Mouse (Mus musculus) ES-E14 (cell line): Measurements from ENCODE around the gene Myo3b.

ENCODE experiments used
- HCFC1 ChIP-seq: IDR thresholded peaks from 2 replicates; pipeline ENCODE4 v1.6.1; 2012; ENCODE audit warnings: low read length, inconsistent platforms, borderline replicate concordance; ENCODE audit not compliant: insufficient read depth
- MAFK ChIP-seq: IDR thresholded peaks from 2 replicates; pipeline ENCODE4 v1.6.1; 2014; ENCODE audit warnings: mild to moderate bottlenecking, low read depth, low read length, inconsistent platforms; ENCODE audit not compliant: insufficient read depth

DNA sequence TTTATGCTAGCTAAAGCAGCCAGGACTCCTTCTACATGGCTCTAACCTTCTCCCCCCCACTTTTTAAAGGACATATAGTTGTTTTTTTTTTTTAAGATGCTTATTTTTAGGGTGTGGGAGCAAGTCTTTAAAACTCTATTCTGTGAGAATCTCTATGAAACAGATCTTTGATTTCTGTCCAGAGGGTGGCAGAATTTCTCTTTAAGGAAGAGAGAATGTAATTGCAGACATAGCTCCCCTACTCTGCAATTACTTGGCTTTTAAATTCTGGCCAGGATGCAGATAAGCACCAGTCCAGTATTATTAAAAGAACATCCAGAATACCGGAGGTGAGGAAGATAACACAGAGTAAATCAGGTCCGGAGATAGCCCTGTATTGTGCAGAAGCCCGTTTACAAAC is 178.9 kb downstream of the Myo3b start:
- TF ChIP-seq HCFC1, result no peak
- no peak for TF ChIP-seq MAFK
